Mouse (Mus musculus) kidney, adult 8-10 months (tissue): ENCODE results near the gene Robo3.
A peak's percentile ranks its signal among the peaks of the same experiment; 100 is the strongest.

Experiments
- DNase-seq, 2 experiments: peaks; one replicate each; pipeline ENCODE4 v3.0.0; 2022

Gene Robo3

DNA sequence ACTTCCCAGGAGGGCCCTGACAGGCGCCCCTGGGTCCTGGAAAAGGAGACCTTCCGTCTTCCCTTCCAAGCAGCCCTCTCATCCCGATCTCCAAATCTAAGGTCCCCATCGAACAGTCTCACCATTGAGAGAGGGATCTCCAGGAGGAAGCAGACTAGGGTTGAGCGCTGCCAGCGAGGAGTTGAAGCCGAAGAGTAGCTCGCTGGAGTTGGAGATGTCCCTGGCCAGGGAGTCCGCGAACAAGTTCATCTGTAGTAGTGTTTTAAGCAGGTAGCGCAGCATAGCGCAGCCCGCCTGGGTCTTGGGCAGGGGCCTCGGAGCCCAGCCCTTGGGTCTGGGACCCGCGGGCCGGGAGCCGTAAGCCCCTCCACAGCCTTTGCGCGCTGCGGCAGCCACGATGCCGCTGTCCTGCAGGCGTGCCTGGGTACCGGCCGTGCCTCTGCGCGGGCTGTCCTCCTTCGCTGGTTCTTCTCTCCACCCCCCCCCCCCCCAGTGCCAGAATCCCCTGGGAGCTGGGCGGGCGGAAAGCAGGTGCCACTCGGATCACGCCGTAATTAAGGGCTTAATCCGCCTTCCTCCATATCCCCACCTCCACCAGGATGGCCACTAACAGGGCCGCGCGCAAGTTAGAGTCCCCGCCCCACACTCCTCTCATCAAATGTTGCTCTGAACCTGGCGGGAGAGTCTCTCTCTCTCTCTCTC, at the start of gene Robo3:
Gene Robo3, minus strand, starts transcription at position 527 of the 702 bp plus-strand sequence.
- no peak for DNase-seq

- no peak for DNase-seq
Observed at GRCm38 (mm10) chr9:37474923-37475322, 41.9 kb upstream of the Robo3 start.

GRCm38 (mm10) chr9:37473611-37474125, 40.6 kb upstream of the Robo3 start:
- DNase-seq, result peak in 1 of 2 experiments; percentile 12

- DNase-seq, result peak; percentile 31 to 48
Observed at GRCm38 (mm10) chr9:37462764-37463163, 29.7 kb upstream of the Robo3 start.

DNA sequence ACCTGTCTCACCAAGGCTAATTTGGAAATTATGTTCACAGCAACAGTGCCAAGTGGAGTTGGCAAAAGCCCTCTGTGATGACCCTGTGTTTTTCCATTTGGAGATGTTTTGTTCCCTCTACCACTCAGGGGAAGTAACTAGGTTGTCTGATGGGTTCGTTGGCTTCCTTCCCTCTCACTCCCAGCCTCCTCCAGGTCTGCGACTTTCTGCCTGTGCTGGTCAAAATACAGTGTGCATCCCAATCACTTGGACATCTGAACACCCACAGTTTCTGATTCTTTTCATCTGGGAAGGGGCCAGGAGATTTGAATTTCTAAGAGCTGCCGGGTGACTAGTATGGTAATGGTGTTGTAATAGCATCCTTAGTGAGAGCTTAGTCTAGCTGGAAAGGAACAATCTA, 28.5 kb upstream of the Robo3 start:
- no peak for DNase-seq

DNA sequence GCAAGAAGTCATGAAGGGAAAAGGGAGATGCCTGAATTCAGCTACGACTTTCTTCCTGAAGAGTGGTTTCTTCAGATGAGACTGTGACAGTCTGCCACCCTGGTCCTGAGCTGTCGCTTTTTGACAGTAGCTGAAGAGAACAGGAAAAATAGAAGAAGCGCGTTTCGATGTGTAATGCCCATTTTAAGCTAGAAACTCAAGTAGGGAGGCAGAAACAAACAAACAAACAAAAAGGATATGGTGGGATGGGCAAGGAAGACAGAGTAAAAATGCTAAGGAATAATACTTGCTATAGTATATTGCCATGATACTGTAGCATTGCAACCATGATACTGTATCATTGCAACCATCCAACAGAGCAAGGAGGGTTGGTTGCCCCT, 27.9 kb upstream of the Robo3 start:
- DNase-seq, result no peak

DNA sequence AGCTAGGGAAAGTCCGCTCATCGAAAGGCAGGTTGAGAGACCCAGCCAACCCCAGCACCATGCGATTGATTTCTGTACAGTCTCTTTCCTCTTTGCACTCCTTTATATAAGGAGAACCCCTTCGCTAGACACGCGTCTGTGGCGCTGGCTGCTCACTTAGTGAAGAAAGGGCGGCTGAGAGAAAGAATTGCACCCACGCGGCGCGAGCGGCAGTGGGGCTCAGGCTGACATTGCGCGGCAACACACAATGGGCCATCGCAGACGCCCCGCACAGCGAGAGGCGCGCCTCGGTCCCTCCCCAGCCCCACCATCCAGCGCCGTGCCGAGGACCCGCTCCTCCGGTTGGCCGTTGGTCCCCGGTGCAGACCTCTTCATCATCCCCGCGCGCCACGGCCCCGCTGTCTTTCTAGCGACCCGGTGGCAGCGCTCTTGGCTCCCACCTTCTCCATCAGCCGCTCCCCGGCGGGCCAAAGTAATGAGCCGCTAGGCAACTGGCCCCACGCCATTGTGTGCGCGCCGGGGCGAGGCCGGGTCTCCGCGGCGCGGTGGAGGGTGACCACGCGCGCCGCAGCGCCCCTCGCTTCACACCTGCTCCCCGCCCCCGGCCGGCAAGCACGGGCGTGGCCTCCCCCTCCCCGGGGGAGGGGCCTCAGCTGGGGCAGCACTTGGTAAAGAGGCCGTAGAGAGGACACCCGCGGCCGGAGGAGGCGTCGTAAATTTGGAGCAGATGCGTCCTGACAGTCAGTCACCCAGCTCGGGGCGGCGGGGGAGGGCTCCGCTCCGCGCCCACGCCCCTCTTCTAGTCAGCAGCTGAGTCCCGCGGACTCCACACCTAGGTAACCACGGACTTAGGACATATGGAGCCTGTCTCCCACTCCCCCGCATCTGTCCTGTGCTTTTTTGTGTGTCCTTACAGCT, 27.3 kb upstream of the Robo3 start:
- no peak for DNase-seq

DNA sequence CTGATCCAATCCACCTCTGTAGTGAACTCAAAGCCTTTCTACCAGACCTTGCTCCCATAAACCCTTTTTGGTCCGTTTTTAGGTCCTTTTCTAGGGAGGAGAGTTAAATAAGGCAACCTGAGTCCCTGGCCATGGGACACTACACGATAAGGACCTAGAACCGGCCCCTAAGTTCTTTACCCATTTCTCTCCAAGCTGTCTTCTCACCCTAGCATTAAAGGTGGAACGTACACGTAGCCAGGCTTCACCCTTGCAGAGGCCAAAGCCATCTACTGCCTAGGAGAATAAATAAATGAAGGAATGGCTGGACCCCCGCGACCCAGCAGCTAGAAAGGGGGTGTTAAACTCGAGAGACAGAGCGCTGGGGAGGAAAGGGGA, 26.6 kb upstream of the Robo3 start:
- no peak for DNase-seq

GRCm38 (mm10) chr9:37457151-37457550, 24.1 kb upstream of the Robo3 start:
- DNase-seq, result no peak

- no peak for DNase-seq
Observed at GRCm38 (mm10) chr9:37456481-37456910, 23.4 kb upstream of the Robo3 start.

DNA sequence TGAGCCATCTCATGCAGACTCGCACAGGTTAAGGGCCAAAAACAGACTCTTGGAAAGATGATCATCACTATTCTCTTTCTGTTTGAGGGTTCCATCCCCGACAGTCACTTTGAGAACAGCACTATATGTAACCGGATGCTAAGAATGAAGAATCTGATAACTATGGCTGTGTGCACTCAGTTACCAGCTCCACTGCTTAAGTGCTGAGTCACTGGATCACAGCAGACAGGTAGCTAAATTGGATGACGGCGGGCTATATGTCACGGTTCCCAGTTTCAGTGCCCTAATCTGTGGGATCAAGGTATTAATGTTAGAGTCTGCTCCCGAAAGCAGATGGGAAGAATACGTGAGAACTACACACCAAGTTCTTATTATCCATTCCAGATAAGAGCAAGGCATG, 22.8 kb upstream of the Robo3 start:
- DNase-seq, result no peak

DNA sequence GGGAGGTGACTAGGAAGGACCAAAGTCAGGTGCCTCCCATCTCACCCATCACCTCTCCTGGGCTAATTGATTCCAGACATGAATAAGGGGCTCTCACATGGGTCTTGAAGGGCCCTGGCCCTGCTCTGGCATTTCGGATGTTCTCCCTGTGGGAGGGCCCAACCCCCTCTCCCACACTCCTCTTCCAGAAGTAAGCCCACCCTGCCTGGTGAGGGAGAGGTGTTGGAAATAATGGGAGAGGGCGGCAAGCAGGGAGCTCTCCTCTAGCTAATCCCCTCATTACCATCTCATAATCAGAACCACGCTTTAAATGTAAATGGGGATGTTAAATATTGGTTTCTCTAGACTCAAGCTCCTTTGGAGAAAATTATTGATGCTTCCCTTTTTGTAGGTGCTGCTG, 21.9 kb upstream of the Robo3 start:
- no peak for DNase-seq

DNA sequence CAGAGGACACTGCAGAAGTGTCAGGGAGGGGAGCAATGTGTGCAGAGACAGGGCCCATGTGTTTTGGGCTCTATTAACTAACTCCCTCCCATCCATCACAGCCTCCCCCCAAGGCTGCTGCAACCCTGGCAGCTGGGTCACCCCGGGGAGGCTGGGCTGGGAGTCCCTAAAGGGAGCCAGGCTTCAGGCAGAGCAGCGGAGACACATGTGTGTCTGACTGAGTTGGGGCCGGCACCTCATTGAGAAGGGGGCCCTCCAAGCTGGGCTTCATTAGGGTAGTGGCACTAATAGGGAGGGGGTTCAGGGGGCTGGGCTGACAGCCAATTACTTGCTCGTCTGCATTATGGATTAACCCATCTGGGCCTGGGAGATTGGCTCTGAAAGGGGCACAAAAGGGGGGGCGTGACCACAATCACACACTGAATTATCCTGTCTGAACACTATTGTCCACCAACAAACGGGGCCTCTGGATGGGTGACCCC, 21.0 kb upstream of the Robo3 start:
- no peak for DNase-seq

GRCm38 (mm10) chr9:37453328-37453727, 20.3 kb upstream of the Robo3 start:
- DNase-seq, result no peak

DNA sequence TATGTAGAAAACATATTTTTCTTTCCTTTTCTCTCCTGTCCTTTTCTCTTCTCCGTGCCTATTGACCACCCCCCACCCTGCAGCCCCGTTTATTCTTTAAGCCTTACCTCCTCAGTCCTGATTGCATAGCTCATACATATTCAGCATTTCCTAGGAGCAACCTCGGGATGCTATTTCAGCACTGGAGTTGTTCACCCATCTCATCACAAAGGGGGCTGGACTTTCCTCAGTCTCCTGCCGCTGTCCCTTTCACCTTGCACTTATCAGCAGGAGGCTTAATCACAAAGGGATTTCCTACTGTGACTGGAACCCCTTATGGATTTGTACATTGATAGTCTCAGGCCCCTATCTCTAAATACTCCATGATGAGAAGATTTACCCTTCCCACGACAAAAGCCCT, 19.4 kb upstream of the Robo3 start:
- DNase-seq, result no peak

GRCm38 (mm10) chr9:37437772-37438735, 5.0 kb upstream of the Robo3 start:
- DNase-seq, result no peak

- DNase-seq, result no peak
Observed at GRCm38 (mm10) chr9:37435616-37436015, 2.6 kb upstream of the Robo3 start.

- no peak for DNase-seq
Observed at GRCm38 (mm10) chr9:37434932-37435331, 1.9 kb upstream of the Robo3 start.

GRCm38 (mm10) chr9:37433823-37434560, 946 bp upstream of the Robo3 start:
- DNase-seq, result peak; percentile 29 to 60

- peak; percentile 76 to 83 for DNase-seq
Observed at GRCm38 (mm10) chr9:37432026-37432666, 900 bp downstream of the Robo3 start.

GRCm38 (mm10) chr9:37430582-37430981, 2.5 kb downstream of the Robo3 start:
- DNase-seq, result peak; percentile 75 to 90
